Mouse (Mus musculus) cerebellum, adult (tissue): Measurements from ENCODE around the gene Adssl1.

Experiments
- ATAC-seq: cut with Nextera tagmentation; 2 replicates; pipeline ENCODE4 v1.9.2; 2017; ENCODE audit warnings: mild to moderate bottlenecking, moderate library complexity, mixed read lengths; ENCODE audit not compliant: insufficient number of reproducible peaks, low FRiP score, low TSS enrichment

The Adssl1 gene

DNA sequence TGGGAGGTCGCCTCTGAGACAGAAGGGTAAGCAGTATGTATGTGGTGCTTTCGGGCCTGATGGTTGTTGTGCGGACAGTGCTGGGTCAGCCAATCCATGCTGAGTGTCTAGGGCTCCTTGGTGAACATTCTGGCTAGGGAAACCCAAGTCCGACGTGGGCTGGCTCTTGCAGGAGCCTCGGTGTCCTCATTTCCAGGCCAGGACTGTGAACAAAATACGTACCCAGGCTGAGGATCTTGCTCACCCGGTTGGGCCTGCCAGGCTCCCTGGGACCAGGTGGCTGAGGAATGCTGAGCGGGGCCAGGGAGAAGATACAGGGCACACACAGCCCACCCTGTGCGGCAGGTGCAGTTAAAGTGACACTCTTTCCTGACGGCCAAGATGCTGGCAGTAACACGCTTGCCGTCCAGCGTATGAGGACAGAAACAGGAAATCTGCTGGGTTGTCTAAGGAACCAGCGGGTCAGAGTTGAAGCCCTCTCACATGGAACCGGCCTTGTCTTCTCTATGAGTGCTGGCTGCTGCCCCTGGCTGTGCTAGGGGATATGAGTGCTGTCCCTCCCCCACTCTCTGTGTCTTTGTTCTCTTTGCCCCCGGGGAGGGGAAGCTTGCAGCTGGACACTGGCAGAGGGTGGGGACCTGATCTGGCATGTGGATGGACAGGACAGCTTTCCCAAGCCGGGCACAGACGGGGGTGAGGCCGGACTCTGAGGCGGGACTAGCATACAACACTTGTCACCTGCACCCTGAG lies 26.7 kb upstream of the Adssl1 start:
- no peak for ATAC-seq

DNA sequence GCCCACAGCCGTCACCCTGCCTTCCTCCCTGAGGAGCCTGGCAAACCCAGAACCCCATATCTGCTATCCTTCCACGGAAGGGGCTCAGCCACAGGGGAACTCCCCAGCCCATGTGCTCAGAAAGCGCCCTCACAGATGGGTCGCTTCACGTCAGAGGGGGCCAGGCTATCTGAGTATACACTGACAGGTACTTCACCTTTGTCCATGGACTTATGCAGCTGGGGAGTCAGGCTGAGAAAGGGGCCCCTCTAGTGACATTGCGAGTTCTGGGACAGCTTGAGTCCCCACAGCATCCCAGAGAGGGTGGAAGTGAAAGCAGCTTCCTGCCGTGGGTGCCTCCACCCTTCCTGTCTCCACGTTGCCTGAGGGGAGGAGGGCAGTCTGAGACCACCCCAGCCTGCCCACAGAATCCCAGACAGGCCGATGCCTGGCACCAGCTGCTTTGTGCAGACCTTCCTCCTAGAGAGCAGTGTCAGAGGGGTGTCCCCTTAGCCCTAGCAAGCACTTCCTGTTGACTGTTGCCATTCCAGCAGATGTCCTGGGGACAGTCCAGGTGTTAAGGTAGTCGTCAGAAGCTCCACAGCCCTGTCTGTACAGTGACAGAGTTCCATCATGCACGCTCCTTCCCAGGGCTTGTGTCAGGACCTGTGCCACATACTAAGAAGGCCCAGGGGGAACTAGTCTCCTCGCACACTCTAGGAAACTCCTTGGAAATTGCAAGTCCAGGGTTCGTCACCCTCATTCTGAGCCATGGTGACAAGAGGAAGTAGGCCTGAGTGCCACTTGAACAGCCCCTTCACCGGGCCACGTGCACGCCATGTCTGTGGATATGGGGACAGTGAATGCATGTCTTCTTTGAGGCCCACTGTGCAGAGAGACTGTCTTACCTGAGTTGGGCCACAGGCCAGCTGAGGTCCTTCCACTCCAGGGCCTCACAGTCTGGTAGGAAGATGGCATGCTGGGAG lies 25.6 kb upstream of the Adssl1 start:
- ATAC-seq: no peak

DNA sequence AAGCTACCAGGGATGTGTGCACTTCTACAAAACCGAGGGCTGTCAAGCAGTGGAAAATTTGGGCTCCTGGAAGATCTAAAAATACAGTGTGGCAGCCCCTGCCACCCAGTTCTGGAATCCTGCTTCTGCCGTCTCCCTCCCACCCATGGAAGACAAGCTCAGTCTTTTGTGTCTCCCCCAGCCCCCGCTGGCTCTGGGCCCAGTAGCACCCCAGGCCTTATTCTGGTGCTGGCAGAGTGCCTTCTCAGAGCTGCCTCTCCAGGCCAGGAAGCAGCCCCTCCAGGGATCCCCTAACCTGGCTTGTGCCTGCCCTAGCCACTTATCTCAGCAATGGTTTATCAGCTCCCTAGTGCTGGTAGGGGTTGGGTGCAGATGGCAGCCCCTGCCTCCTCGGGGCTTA lies 24.9 kb upstream of the Adssl1 start:
- no peak for ATAC-seq

DNA sequence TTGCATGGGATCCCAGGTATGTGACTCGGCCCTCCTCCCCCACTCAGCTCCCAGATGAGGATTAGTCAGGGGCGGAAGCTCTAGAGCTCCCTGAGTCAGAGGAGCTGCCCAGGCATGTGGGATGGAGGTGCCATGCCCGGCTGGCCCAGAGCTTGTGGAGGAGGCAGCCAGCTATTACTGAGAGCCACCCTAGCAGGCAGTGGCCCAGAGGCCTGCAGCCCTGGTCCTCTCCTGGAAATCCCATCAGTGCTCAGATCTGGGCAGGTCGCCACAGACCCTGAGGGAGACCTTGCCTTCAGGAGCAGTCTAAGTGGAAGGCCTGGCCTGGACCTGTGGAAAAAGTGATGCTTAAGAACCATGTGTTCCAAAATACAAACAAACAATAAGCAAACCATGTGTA lies 24.2 kb upstream of the Adssl1 start:
- no peak for ATAC-seq

DNA sequence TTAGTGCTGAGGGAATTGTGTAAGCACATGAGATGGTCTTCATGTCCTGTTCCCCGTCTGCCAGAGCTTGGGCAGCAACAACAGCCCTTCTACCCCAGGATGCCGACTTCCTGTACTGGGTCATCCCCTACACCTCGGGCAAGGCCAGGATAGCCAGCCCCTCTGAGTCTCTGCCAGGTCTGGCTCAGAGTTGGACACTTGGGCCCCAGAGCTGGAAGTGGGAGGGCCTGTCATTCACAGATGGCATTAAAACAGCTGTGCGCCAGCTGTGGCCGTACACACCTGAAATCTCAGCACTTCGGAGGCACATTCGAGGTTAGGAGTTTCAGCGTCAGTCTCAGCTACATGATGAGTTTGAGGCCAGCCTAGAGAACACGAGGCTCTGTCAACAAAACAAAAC lies 23.4 kb upstream of the Adssl1 start:
- ATAC-seq: no peak

DNA sequence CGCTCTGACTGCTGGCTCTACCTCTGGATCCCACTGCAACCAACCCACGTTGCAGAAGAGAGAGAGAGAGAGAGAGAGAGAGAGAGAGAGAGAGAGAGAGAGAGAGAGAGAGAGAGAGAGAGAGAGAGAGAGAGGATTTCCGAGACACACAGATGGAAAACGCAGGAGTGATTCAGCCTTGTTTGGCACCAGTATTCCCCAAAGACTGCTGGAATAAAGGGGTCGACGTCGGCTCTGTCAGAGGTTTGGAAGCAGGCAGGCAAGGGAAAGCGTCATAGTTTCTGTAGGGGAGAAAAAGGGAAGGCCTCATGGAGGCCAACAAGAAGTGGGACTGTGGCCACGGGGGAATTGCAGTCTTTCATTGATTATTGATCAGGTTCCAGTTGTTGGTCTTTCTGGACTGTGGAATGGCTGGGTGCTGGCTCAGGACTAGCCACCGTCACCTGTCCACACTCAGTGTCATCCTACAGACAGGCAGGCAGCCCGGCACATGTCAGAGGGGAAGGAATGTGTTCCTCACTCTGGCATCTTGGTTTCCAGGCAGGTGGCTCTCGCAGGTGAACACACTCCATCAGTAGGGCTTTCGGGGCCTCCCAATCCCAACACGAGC lies 22.8 kb upstream of the Adssl1 start:
- ATAC-seq: no peak

DNA sequence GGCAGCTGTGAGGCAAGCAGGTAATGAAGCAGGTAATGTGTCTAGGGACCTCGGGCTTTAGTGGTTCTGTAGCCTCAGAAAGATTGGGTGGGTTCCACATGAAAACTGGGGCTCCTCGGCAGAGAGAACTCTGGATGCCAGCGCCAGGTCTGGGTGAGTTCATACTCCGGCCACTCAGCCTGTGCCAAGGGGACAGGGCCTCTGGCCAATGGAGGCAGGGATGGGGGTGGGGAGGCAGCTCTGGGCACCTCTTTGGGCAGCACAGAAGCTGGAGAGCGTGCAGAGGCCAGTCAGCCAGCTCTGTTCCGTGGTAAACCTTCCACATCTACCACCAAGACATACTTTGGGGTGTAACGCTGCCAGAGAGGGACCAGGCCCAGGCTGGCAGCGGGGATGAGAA lies 22.2 kb upstream of the Adssl1 start:
- ATAC-seq: no peak

DNA sequence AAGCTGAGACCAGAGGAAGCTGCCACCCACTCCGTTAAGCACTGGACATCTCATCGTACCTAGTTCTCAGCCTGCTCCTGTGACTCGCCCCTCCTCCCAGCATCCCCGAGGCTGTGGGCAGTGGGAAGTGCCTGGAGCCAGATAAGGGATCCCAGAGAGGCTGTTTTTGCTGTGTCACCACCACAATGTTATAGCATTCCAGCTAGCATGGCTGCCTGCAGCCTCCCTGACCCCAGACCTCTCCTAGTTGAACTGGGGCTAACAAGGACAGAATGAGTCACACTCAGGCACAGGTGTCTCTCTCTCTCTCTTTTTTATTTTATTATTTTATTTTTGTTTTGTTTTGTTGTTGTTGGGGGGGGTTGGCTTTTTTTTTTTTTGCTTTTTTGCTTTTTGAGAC lies 20.6 kb upstream of the Adssl1 start:
- ATAC-seq: no peak

DNA sequence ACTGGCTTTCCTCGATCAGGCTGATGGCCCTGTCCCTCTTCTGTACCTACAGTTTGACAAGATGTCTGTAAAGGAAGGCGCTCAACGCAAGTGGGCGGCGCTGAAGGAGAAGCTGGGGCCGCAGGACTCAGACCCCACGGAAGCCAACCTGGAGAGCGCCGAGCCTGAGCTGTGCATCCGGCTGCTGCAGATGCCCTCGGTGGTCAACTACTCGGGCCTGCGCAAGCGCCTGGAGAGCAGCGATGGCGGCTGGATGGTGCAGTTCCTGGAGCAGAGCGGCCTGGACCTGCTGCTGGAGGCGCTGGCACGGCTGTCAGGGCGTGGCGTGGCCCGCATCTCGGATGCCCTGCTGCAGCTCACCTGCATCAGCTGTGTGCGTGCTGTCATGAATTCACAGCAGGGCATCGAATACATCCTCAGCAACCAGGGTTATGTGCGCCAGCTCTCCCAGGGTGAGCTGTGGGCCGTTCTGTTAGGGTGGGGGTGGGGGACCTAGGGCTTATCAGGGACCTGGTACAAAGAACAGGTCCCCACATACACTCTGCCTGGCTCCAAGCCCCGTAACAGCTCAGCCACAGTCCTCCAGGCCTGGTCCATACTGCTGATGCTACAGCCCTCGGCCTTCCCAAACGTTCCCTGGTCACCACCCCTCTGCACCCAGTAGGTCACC lies 19.8 kb upstream of the Adssl1 start:
- ATAC-seq: no peak

DNA sequence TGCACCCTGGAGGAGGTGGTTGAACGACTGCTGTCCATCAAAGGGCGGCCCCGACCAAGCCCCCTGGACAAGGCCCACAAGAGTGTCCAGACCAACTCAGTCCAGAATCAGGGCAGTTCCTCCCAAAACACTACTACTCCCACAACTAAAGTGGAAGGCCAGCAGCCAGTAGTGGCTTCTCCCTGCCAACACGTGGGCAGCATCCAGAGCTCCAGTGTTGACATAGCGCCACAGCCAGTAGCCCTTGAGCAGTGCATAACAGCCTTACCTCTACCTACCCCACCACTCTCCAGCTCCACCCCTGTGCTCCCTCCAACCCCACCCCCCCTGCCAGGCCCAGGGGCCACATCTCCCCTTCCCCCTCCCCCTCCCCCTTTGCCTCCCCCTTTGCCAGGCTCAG lies 15.8 kb upstream of the Adssl1 start:
- no peak for ATAC-seq

DNA sequence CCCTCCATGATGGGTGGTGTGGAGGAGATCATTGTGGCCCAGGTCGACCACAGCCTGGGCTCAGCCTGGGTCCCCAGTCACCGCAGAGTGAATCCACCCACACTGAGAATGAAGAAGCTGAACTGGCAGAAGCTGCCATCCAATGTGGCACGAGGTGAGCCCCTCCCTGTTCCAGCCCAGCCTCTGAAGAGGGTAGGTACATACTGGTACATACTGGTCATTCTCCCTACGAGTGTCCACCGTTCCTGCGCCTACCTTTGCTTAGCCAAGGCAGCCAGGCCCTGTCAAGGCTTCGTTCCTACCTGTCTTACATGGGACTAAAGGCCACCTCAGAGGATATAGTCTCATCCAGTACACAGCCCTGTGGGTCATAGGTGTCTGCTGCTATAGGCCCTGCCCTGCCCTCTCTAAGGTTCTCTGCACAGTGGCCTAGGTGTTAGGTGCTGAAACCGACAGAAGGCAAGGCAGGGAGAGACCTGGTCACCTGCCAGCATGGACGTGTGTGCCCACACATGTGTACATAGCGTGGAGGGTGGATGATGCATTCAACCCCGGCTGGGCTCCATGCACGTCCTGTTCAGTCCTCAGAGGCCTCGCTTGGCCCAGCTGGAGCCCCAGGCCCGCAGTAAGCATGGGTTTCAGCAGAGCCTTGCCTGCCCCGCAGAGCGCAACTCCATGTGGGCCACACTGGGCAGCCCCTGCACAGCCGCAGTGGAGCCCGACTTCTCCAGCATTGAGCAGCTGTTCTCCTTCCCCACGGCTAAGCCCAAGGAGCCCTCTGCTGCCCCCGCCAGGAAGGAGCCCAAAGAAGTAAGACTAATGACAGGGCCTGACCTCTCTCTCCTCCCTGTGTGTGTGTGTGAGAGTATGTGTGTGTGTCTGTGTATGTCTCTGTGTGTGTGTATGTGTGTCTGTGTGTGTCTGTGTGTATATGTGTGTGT lies 14.9 kb upstream of the Adssl1 start:
- no peak for ATAC-seq

DNA sequence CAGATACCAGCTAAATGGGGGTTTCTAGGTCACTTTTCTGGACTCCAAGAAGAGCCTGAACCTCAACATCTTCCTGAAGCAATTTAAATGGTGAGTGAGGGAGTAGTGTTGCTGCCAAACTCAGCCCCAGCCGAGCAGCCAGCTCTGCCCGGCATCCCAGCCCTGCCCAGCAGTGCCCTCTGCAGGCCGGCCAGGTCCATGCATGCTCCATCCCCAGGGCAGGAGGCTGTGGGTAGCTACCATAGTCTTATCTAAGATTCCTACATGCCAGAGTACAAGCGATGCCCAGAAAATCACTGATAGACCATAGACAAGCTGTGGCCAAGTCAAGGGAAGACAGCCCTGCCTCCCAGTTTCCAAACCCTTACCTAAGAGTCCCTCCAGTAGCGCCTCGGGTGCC lies 14.1 kb upstream of the Adssl1 start:
- peak; percentile 62; the same call in 1 of the 2 replicates for ATAC-seq

DNA sequence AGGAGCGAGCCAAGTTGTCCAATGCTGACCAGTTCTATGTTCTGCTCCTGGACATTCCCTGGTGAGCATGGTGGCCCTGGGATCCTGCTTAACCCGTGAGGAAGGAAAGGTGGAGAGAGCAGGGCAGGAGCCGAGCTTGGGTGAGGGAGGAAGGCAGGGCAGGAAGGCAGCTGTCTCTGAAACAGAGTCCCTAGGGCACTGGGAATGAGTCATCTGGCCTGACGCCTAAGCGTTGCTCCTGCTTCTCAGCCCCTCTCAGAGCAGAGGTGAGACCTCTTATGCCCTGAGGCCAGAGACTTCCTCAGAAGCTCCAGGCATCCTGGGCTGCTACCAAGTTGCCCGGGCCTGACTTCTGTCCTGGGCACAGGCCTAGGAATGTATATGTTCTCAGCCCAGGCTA lies 12.8 kb upstream of the Adssl1 start:
- no peak for ATAC-seq

DNA sequence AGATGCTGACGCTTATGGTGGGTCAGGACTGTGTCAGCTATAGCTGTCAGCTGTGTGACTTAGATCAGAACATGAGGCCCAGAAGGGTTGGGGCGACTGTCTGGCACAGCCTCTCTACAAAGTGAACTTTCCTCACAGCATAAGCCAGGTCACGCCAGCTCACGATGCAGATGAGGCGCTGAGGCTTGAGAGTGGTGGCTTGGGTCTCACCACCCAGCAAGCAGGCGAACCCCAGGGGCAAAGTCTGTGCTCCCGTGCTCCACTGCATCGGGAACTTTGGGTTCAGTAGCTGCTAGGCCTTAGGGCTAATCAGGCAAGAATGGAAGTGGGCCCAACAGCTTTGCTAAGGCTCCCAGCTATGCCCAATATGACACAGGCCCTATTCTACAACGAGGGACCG lies 10.8 kb upstream of the Adssl1 start:
- no peak for ATAC-seq

DNA sequence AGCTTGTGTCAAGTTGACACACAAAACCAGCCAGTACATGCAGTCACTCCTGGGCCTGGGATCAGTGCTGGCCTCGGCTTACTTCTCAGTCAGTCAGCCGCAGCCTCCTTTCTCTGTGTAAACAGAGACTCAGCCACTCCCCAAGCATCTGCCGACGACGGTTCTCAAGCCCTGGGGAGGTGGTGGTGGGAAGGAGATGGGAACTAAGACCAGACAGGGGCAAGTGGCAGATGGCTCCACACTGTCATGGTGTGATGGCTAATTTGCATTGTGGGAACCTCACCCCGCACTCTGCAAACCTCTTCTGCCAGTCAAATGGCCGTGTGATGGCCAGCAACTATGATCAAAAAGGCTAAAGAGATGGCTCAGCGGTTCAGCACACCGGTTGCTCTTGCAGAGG lies 3.2 kb upstream of the Adssl1 start:
- no peak for ATAC-seq

DNA sequence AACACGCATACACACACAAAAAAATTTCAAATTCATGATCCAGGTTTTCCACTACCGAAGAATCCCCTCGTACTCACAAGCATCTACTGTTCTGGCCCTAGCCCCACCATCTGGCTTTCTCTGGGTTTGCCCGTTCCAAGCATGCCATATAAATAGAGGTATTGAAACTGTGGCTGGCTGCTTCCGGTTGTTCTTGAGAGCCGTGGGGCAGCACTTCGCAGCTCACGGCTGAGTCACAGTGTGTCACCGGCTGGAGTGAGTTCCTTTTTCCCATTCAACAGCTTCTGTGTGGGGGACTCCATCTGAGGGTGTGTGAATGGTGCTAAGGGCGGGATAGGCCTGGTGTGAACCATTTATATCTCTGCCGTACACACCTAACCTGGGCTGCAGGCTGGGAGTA lies 2.7 kb upstream of the Adssl1 start:
- ATAC-seq: no peak

DNA sequence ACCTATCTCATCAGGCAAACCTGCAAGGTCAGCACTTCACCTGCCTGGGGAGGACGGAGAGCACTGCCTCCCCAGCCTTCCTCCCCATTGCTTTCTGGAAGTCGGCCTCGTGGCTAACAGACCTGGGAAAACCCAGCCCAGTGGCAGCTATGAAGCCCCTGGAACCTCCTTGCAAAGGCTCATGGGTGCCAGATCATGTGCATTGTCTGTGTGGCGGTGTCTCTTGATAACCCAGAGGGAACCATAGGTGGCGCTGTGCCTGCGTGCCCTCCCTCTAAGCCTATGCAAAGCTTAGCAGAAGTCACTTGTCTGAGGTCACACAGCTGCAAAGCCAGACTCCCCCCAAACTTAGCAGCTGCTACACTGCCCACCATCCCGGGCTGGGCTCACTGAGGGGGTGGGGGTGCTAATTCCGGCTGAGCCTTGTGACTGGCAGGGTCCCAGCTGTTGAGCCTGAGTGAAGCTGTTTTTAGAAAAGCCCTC lies 1.9 kb upstream of the Adssl1 start:
- no peak for ATAC-seq

DNA sequence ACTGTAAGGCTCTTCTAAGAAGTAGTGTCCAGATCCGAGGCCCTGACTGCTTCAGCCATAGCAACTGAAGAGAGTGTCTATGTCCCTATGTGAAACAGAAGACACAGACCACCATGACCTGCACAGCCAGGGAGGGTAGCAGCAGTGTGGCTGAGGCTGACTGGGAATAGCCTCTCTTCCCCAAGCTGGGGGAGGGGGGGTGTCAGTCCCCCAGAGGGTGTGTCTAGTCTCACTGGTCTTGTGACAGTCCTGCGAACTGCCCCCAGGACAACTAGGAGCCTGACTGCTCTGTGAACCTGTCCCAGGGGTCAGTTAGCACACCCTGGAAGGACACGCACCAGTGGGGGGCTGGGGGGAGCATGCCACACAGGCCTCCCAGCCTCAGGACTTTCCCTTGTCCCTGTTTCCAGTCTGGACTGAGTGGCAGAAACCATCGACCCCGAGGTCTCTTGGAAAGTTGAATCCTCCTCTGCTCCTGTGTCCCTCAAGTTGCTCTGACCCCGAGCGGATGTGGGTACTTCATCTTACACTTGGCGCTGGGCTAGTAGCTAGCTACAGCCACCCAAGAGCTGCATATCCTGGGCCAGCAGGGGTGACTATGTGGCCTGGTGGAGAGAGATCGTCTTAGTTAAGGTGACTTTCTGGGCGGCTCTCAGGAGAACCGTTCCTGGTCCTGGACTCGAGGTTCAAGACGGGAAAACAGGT lies 712 bp upstream of the Adssl1 start:
- ATAC-seq: no peak
